Mouse (Mus musculus): ENCODE measurements around the gene Wasl.

Gene Wasl

GRCm38 (mm10) chr6:24642960-24643359 lies 21.8 kb downstream of the Wasl start:
- DNase-seq, result no peak

GRCm38 (mm10) chr6:24642161-24642560 lies 22.6 kb downstream of the Wasl start:
- no peak for DNase-seq

- no peak for DNase-seq
Observed at GRCm38 (mm10) chr6:24641286-24641685, 23.5 kb downstream of the Wasl start.

GRCm38 (mm10) chr6:24635814-24636213 lies 29.0 kb downstream of the Wasl start:
- no peak for DNase-seq

- DNase-seq, result no peak
Observed at GRCm38 (mm10) chr6:24634065-24634464, 30.7 kb downstream of the Wasl start.

- no peak for DNase-seq
Observed at GRCm38 (mm10) chr6:24632061-24632460, 32.7 kb downstream of the Wasl start.

GRCm38 (mm10) chr6:24628499-24628898 lies 36.3 kb downstream of the Wasl start:
- no peak for DNase-seq

GRCm38 (mm10) chr6:24627586-24628030 lies 37.2 kb downstream of the Wasl start:
- DNase-seq, result peak; percentile 72

- DNase-seq, result no peak
Observed at GRCm38 (mm10) chr6:24622098-24622497, 42.7 kb downstream of the Wasl start.

GRCm38 (mm10) chr6:24620936-24621335 lies 43.9 kb downstream of the Wasl start:
- no peak for DNase-seq

- no peak for DNase-seq
Observed at GRCm38 (mm10) chr6:24619285-24620045, 45.3 kb downstream of the Wasl start.

GRCm38 (mm10) chr6:24616746-24617145 lies 48.1 kb downstream of the Wasl start:
- DNase-seq, result no peak

GRCm38 (mm10) chr6:24613918-24614317 lies 50.9 kb downstream of the Wasl start:
- no peak for DNase-seq

- no peak for DNase-seq
Observed at GRCm38 (mm10) chr6:24613346-24613745, 51.5 kb downstream of the Wasl start.

GRCm38 (mm10) chr6:24612074-24612755 lies 52.6 kb downstream of the Wasl start:
- no peak for DNase-seq

GRCm38 (mm10) chr6:24610358-24610757 lies 54.5 kb downstream of the Wasl start:
- no peak for DNase-seq

- DNase-seq, result no peak
Observed at GRCm38 (mm10) chr6:24609531-24609930, 55.3 kb downstream of the Wasl start.

- no peak for DNase-seq
Observed at GRCm38 (mm10) chr6:24608682-24609081, 56.1 kb downstream of the Wasl start.

GRCm38 (mm10) chr6:24608129-24608528 lies 56.7 kb downstream of the Wasl start:
- DNase-seq, result no peak

- DNase-seq, result no peak
Observed at GRCm38 (mm10) chr6:24607531-24607930, 57.3 kb downstream of the Wasl start.

GRCm38 (mm10) chr6:24606512-24606911 lies 58.3 kb downstream of the Wasl start:
- no peak for DNase-seq

GRCm38 (mm10) chr6:24605631-24606030 lies 59.2 kb downstream of the Wasl start:
- DNase-seq, result no peak

GRCm38 (mm10) chr6:24604289-24604688 lies 60.5 kb downstream of the Wasl start:
- no peak for DNase-seq

- no peak for DNase-seq
Observed at GRCm38 (mm10) chr6:24602993-24603392, 61.8 kb downstream of the Wasl start.

Data from lung, postnatal 14 days (tissue).